Mouse (Mus musculus): ENCODE measurements around the gene Tmem266.

The Tmem266 gene

GRCm38 (mm10) chr9:55329401-55329800 is 2.7 kb downstream of the Tmem266 start:
- no peak for DNase-seq (ENCODE audit: low spot score)

GRCm38 (mm10) chr9:55332476-55332875 is 5.8 kb downstream of the Tmem266 start:
- DNase-seq (ENCODE audit: low spot score), result no peak

GRCm38 (mm10) chr9:55332949-55333348 is 6.2 kb downstream of the Tmem266 start:
- no peak for DNase-seq (ENCODE audit: low spot score)

GRCm38 (mm10) chr9:55344165-55344564 is 17.5 kb downstream of the Tmem266 start:
- no peak for DNase-seq (ENCODE audit: low spot score)

GRCm38 (mm10) chr9:55345332-55345731 is 18.6 kb downstream of the Tmem266 start:
- no peak for DNase-seq (ENCODE audit: low spot score)

GRCm38 (mm10) chr9:55348664-55349063 is 22.0 kb downstream of the Tmem266 start:
- DNase-seq (ENCODE audit: low spot score), result no peak

- DNase-seq (ENCODE audit: low spot score), result no peak
Observed at GRCm38 (mm10) chr9:55354686-55355085, 28.0 kb downstream of the Tmem266 start.

- DNase-seq (ENCODE audit: low spot score), result no peak
Observed at GRCm38 (mm10) chr9:55355270-55355834, 28.6 kb downstream of the Tmem266 start.

- DNase-seq (ENCODE audit: low spot score), result no peak
Observed at GRCm38 (mm10) chr9:55357164-55357563, 30.5 kb downstream of the Tmem266 start.

GRCm38 (mm10) chr9:55360372-55360771 is 33.7 kb downstream of the Tmem266 start:
- no peak for DNase-seq (ENCODE audit: low spot score)

- peak; percentile 24 for DNase-seq (ENCODE audit: low spot score)
Observed at GRCm38 (mm10) chr9:55360861-55361260, 34.1 kb downstream of the Tmem266 start.

- no peak for DNase-seq (ENCODE audit: low spot score)
Observed at GRCm38 (mm10) chr9:55361969-55362368, 35.3 kb downstream of the Tmem266 start.

- no peak for DNase-seq (ENCODE audit: low spot score)
Observed at GRCm38 (mm10) chr9:55363707-55364106, 37.0 kb downstream of the Tmem266 start.

GRCm38 (mm10) chr9:55368011-55368410 is 41.3 kb downstream of the Tmem266 start:
- DNase-seq (ENCODE audit: low spot score), result no peak

- no peak for DNase-seq (ENCODE audit: low spot score)
Observed at GRCm38 (mm10) chr9:55371908-55372307, 45.2 kb downstream of the Tmem266 start.

GRCm38 (mm10) chr9:55377603-55378250 is 51.0 kb downstream of the Tmem266 start:
- DNase-seq (ENCODE audit: low spot score), result no peak

- no peak for DNase-seq (ENCODE audit: low spot score)
Observed at GRCm38 (mm10) chr9:55381456-55381855, 54.7 kb downstream of the Tmem266 start.

GRCm38 (mm10) chr9:55382441-55382840 is 55.7 kb downstream of the Tmem266 start:
- DNase-seq (ENCODE audit: low spot score), result peak; percentile 52

GRCm38 (mm10) chr9:55386117-55386516 is 59.4 kb downstream of the Tmem266 start:
- DNase-seq (ENCODE audit: low spot score), result no peak

- DNase-seq (ENCODE audit: low spot score), result no peak
Observed at GRCm38 (mm10) chr9:55387862-55388505, 61.3 kb downstream of the Tmem266 start.

- DNase-seq (ENCODE audit: low spot score), result peak; percentile 77
Observed at GRCm38 (mm10) chr9:55391909-55392658, 65.4 kb downstream of the Tmem266 start.

GRCm38 (mm10) chr9:55395650-55396049 is 68.9 kb downstream of the Tmem266 start:
- no peak for DNase-seq (ENCODE audit: low spot score)
